Comparison of ENCODE assay signal across 20 mouse cellular contexts in the genomic region with DNA sequence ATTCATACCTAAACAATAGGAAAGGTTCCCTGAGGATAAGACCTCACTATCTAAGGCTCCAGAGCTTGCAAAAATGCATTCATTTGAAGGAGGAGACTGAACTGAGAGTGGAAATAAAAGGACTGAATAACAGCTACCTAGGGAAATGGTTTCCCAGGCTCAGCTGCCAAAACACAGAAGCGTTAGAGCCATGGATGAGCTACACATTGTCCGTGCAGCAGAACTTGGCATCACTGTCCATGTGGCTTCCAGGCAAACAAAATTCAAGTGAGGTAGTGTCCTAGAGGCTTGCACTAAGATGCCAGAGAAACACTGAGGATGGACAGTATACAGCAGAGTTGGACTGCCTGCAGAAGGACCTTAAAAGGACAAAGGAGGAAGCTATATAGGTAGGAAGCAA.
DNase-seq lines count a peak whose midpoint lies in the region; ATAC-seq lines count a peak whose summit lies in the region.
"Had no signal": no experiment of that assay in that cellular context is flagged by ENCODE, and none has a peak within 500 bp of the region (broad histone marks: within the 10 kb centered on the region; RNA-seq: fewer than 3 reads in every experiment).

No protein-coding gene starts in this region.

- H3K9me3 ChIP-seq in neural tube, embryonic 13.5 days: no peaks in the 10 kb centered on the region
- H3K9me3 ChIP-seq: forebrain, embryonic 10.5 days; limb, embryonic 12.5 days; liver, embryonic 12.5 days; lung, embryonic 15.5 days had no signal

- H3K4me2 ChIP-seq in neural tube, embryonic 13.5 days: no peak overlapping the region
- H3K4me2 ChIP-seq: limb, embryonic 12.5 days; liver, embryonic 12.5 days; lung, embryonic 15.5 days had no signal

- peak; percentile 20 for DNase-seq in gastrocnemius, postnatal 14 days
- no peak for DNase-seq in gastrocnemius, postnatal 36 days
- no peak for DNase-seq in neural tube, embryonic 10.5 days (ENCODE audit: extremely low spot score, low spot score)
- peak; percentile 21 to 26 for DNase-seq in cerebellum, postnatal 10 days
- DNase-seq in lung, adult 18-20 months: no peak
- DNase-seq: heart, postnatal 4 days; kidney, postnatal 36 days; layer of hippocampus, postnatal 36 days; lung, postnatal 36 days; midbrain, embryonic 14.5 days; retina, postnatal 1 day; right cerebral cortex, postnatal 25 days had no signal

- intact Hi-C loops in gastrocnemius, postnatal 14 days (cut with DNase I; ENCODE audit: low total_unique reads): no loop called here
- intact Hi-C loops in gastrocnemius, postnatal 36 days (cut with DNase I): no loop called here

- peaks cover 5% of the 10 kb centered on the region for H3K36me3 ChIP-seq in neural tube, embryonic 13.5 days
- H3K36me3 ChIP-seq: liver, embryonic 12.5 days; lung, embryonic 15.5 days had no signal

- no peak overlapping the region for H3K4me3 ChIP-seq in neural tube, embryonic 13.5 days
- H3K4me3 ChIP-seq: forebrain, embryonic 10.5 days; limb, embryonic 12.5 days; liver, embryonic 12.5 days; lung, embryonic 15.5 days had no signal

- H3K27ac ChIP-seq in neural tube, embryonic 13.5 days (replicated peaks): 0 out of 2 replicates have a peak overlapping the region, but pooled peaks have one; percentile 24
- H3K27ac ChIP-seq: forebrain, embryonic 10.5 days; limb, embryonic 12.5 days; liver, embryonic 12.5 days; lung, embryonic 15.5 days had no signal

- 26% methylated on average over 2 of the region's 2 CpGs for WGBS in neural tube, embryonic 13.5 days

- peaks cover 16% of the 10 kb centered on the region for H3K4me1 ChIP-seq in neural tube, embryonic 13.5 days (replicated peaks)
- H3K4me1 ChIP-seq: forebrain, embryonic 10.5 days; limb, embryonic 12.5 days; lung, embryonic 15.5 days had no signal

- H3K9ac ChIP-seq in neural tube, embryonic 13.5 days: no peak overlapping the region
- H3K9ac ChIP-seq: limb, embryonic 12.5 days; liver, embryonic 12.5 days; lung, embryonic 15.5 days had no signal

- peak; percentile 53; the same call in 1 of the 2 replicates for ATAC-seq in neural tube, embryonic 13.5 days (ENCODE audit: low read depth)
- no peak for ATAC-seq in monocyte, adult 5-6 weeks (replicated peaks; ENCODE audit: insufficient number of reproducible peaks, low FRiP score, low TSS enrichment, poor library complexity, severe bottlenecking)
- ATAC-seq: forebrain, embryonic 16.5 days; intestine, postnatal 0 days; liver, embryonic 12.5 days had no signal

- no peaks in the 10 kb centered on the region for H3K27me3 ChIP-seq in neural tube, embryonic 13.5 days
- H3K27me3 ChIP-seq: limb, embryonic 12.5 days; liver, embryonic 12.5 days; lung, embryonic 15.5 days had no signal

Comparison
In these comparisons a context has a peak if more than half of its experiments do, and no peak if none do; other contexts are left out.
1. DNase-seq: peak in gastrocnemius, postnatal 14 days (single experiment) and cerebellum, postnatal 10 days (2 of 2); none in gastrocnemius, postnatal 36 days (0 of 2), neural tube, embryonic 10.5 days (single experiment) and lung, adult 18-20 months (0 of 2).